Mouse (Mus musculus) layer of hippocampus, adult 9-10 months (tissue): ENCODE data around the gene Sdhaf4.
"Not testable (repeated sequence)": the region's sequence is repeated elsewhere in the genome, so short reads cannot be mapped to it uniquely, and the experiment has no call there.

Source experiments
- DNase-seq: peaks from one replicate; pipeline ENCODE4 v3.0.0; 2022; ENCODE audit warnings: low spot score

Gene Sdhaf4

GRCm38 (mm10) chr1:24005070-24005804 lies at the start of gene Sdhaf4:
Sdhaf4 (minus strand) TSS chr1:24005656.
- peak; percentile 87 for DNase-seq

GRCm38 (mm10) chr1:24046730-24047510 lies 41.5 kb upstream of the Sdhaf4 start:
- DNase-seq: no peak

- no peak for DNase-seq
Measured at GRCm38 (mm10) chr1:24045627-24046026, 40.2 kb upstream of the Sdhaf4 start.

GRCm38 (mm10) chr1:24043007-24043406 lies 37.6 kb upstream of the Sdhaf4 start:
- no peak for DNase-seq

GRCm38 (mm10) chr1:24033759-24034423 lies 28.4 kb upstream of the Sdhaf4 start:
- DNase-seq: peak; percentile 45

GRCm38 (mm10) chr1:24010821-24011220 lies 5.4 kb upstream of the Sdhaf4 start:
- DNase-seq: no peak

GRCm38 (mm10) chr1:24010016-24010415 lies 4.6 kb upstream of the Sdhaf4 start:
- no peak for DNase-seq

- DNase-seq: no peak
Measured at GRCm38 (mm10) chr1:24007621-24008020, 2.2 kb upstream of the Sdhaf4 start.

- no peak for DNase-seq
Measured at GRCm38 (mm10) chr1:23999318-23999717, 6.1 kb downstream of the Sdhaf4 start.

GRCm38 (mm10) chr1:23998866-23999265 lies 6.6 kb downstream of the Sdhaf4 start:
- DNase-seq: no peak

GRCm38 (mm10) chr1:23998120-23998810 lies 7.2 kb downstream of the Sdhaf4 start:
- no peak for DNase-seq

- no peak for DNase-seq
Measured at GRCm38 (mm10) chr1:23997493-23997892, 8.0 kb downstream of the Sdhaf4 start.

GRCm38 (mm10) chr1:23995420-23995819 lies 10.0 kb downstream of the Sdhaf4 start:
- DNase-seq: no peak

GRCm38 (mm10) chr1:23983118-23983517 lies 22.3 kb downstream of the Sdhaf4 start:
- no peak for DNase-seq

GRCm38 (mm10) chr1:23978281-23978680 lies 27.2 kb downstream of the Sdhaf4 start:
- no peak for DNase-seq

- not testable (repeated sequence) for DNase-seq
Measured at GRCm38 (mm10) chr1:23971159-23971558, 34.3 kb downstream of the Sdhaf4 start.

GRCm38 (mm10) chr1:23968027-23968725 lies 37.3 kb downstream of the Sdhaf4 start:
- DNase-seq: no peak

- DNase-seq: no peak
Measured at GRCm38 (mm10) chr1:23966226-23966625, 39.2 kb downstream of the Sdhaf4 start.

- no peak for DNase-seq
Measured at GRCm38 (mm10) chr1:23959415-23959732, 46.1 kb downstream of the Sdhaf4 start.

- no peak for DNase-seq
Measured at GRCm38 (mm10) chr1:23958668-23959414, 46.6 kb downstream of the Sdhaf4 start.

GRCm38 (mm10) chr1:23958101-23958500 lies 47.4 kb downstream of the Sdhaf4 start:
- no peak for DNase-seq
